Mouse (Mus musculus) left cerebral cortex, adult 9 months (tissue): ENCODE measurements around the gene Ldlrap1.

Experiments
- DNase-seq, 2 experiments: peaks; one replicate each; pipeline ENCODE4 v3.0.0; 2022; ENCODE audit warnings: low spot score in 2 of 2

The Ldlrap1 gene

DNA sequence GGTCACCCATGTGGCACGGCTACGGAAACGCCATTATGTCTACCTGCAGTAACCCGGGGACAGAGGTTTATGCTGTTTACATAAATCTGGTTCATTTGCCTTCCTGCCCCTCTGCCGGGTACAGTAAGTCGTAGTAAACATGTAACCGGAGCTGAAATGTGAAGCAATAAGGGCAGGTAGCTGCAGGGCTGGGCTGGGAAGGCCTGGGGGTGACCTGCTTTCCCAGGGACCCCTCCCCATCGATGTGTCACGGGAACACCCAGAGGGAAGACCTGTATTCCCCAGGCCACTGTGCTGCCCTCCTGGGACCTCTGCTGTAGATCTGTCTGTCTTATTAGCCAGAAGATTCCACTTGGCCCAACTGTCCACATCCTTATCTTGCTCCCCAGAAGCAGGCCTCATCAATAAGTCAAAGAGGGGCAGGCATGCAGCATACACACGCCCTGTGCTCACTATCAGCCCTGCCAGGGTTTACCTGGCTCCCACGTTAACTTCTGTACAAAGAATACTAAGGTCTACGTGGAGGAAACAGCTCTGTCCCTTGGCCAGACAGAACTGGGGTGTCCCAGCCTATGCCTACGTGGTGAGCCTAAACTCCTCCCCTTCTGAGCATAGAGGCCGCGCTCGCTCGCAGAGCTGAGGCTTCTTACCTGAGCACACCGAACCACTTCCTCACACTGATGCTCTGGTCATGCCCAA lies 16.0 kb downstream of the Ldlrap1 start:
- no peak for DNase-seq

- no peak for DNase-seq
Observed at GRCm38 (mm10) chr4:134750825-134751224, 17.0 kb downstream of the Ldlrap1 start.

DNA sequence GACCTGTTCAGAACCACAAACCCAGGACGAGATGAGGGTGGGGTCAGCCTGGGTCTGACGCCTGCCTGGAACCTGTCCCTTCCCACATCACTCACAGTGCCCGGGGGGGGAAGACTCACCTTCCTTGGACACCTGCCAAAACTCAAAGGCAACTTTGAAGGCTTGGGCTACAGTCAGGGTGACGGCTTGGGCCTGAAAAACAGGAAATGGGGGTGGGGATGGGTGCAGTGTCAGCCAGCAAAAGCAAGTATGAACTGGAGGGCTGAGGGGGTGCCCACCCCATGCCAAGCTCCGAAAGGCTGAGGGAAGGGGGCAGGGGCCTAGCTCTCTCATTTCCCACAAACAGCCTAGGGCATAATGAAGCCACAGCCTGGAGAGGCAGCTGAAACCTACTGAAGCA lies 17.6 kb downstream of the Ldlrap1 start:
- no peak for DNase-seq

DNA sequence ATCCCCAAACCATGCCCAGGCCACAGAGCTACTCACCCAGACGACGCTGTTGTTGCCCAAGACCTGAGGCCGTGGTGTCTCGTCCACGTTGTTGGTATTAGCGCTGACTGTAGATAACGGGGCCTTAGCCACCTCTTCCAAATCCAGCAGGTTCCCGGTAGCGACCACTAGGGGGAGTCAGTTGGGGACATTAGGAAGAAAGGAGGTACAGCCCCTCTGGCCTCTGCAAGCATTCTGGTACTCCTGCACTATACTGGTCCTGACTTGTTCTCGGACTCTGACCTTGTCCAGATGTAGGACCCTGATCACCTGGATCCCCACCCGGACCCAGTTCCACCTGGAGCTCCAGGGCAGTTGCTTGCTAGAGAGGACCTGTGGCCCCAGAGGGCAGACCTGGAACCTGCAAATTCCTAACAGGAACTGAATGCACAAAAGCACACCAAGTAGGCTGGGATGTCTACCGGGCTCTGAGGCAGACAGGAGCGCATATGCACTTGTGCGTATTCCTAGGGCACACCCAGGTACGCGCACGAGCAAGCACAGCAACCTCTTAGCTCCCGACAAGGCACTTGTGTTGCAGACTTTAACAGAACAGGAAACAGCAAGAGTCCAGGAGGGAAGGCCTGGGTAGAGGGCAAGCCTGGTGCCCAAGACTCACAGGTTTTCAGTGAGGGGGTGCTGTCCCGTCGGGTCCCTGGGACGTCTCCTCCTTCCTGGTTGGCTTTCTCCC lies 18.4 kb downstream of the Ldlrap1 start:
- no peak for DNase-seq

DNA sequence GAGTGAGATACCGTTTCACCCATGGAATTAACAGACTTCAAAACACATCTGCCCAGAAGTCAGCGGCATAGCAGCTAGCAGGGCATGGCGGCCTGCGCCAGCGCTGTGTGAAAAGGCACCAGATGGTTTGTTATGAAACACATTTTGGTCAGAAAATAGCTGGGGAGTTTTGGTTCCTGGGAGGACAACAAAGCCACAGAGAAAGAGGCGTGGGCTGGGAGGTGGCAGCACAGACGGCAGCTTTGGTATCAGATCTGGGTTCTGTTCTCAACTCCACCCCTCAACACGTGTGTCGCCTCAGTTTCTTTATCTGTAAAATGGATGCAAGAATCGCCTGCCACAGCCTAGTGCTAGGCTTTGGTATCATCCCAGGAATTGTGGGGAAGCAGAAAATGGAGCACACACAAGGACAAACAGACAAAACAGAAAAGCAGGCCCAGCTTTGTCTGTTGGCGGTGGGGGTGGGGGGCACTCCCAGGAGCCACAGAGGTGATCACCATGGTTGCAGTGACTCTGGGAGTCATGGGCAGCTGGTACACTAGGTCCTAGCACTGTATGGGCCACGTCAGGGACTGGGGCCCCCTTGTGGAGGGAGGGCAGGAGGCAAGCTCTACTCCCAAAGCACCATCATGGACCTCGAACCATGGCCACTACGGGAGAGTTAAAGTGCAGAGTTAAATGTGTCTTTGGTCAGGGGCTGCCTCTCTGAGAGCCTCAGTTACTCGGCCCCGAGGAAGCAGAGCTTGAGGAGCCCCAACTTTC lies 21.7 kb downstream of the Ldlrap1 start:
- DNase-seq, result peak; percentile 78 to 86

DNA sequence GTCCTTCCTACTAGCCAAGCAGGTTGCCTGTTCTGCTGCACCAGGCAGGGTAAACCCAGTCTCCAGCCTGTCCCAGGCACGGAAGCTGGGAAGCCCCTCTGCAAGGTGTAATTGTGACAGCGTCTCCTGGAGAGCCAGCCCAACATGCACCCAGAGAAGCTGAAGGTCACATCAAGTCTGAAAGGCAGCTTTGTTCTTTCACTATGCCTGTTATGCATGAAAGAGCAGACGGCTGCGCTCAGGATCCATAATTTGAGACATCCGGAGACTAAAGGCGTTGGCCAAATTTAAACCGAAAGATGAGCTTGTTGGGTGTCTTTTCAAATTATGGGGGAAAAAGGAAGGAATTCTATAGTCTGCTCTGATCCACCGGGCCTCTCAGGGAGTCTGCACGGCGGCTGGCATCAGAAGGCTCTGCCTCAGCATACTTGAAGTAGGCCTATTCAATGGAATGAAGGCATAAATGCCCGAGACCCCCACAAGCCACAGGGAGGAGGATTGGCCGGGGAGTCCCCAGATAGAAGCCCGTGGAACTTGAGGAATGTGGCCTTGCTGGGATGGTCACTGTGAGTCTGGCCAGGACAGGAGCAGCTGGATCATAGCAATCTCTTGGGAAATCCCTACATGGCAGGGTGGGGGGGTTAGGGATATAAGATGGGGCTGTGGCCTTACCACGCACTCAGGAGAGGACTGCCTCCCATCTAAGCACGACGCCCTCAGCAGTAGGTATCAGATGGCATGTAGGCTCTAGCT lies 23.8 kb downstream of the Ldlrap1 start:
- DNase-seq, result no peak

DNA sequence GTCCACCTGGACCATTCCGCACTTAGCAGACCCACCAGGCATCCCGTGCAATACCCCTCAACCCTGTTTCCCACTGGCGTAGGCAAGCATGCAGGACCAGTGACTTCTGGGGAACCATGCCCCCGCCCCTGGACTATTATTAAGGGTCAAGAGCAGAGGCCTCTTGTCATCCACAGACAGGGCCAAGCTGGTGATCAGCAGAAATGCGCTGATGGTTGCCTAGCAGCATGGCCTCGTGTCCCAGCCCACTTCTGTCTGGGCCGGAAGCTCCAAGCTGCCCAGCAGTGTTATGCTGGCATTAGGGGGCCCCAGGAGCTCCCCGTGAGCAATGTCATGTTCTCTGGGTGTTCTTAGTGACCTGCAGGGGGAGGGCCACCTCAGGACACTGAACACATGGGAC lies 25.9 kb downstream of the Ldlrap1 start:
- no peak for DNase-seq

DNA sequence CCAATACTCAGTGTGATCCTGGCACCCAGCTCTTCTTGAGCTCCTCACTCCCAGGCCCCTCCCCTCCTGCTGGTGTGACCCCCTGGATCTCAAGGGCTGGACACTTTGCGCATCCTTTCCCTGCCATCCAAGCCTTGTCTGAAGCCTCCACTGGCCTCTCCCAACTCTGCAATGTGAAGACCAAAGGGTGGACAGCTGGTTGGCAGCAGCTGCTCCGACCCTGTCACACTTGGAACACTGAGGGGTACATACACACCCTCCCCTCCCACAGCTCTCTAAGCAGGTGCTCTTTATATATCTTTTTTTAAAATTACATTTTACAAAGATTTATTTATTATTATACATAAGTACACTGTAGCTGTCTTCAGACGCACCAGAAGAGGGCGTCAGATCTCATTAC lies 27.6 kb downstream of the Ldlrap1 start:
- DNase-seq, result no peak

GRCm38 (mm10) chr4:134739530-134739929 lies 28.3 kb downstream of the Ldlrap1 start:
- DNase-seq, result no peak

- DNase-seq, result no peak
Observed at GRCm38 (mm10) chr4:134737365-134737910, 30.4 kb downstream of the Ldlrap1 start.

DNA sequence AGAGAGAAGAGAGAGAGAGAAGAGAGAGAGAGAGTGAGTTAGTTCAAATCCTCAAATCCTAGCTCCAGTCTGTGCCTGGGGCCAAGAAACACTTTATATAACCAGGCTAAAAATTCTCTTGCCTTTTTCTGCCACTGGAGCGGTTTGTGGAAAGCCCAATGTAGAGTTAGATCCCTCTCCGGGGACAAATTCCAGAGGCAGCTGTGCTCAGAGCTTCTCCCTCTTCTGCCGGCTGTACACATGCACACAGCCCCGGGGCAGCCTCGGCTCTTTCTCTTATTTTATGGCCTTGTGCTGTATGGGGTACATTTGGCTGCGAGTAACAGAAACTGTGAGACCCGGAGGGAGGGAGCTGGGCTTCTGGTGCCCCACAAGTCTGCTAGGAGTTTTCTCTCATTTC lies 31.7 kb downstream of the Ldlrap1 start:
- DNase-seq, result peak; percentile 37 to 59

DNA sequence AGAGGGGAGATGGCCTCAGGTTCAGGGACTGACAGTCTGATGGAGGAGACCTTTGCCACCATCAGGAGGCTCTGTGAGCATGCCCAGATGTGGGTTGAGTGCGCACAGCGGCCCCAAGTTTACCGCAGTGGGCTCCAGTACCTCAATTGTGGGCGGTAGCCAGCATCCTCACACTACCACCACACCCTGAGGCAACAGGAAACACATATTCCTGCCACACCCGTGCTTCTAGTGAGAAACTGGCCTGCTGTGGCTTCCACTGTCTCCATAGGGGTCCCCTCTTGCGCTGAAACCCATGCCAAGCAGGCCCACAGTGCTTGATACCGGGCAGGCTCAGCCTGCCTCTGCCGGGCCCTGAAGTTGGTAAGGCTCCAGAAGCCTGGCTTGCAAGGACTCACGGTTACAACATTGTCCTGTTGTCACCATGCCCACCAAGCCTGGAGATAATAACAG lies 33.2 kb downstream of the Ldlrap1 start:
- no peak for DNase-seq

DNA sequence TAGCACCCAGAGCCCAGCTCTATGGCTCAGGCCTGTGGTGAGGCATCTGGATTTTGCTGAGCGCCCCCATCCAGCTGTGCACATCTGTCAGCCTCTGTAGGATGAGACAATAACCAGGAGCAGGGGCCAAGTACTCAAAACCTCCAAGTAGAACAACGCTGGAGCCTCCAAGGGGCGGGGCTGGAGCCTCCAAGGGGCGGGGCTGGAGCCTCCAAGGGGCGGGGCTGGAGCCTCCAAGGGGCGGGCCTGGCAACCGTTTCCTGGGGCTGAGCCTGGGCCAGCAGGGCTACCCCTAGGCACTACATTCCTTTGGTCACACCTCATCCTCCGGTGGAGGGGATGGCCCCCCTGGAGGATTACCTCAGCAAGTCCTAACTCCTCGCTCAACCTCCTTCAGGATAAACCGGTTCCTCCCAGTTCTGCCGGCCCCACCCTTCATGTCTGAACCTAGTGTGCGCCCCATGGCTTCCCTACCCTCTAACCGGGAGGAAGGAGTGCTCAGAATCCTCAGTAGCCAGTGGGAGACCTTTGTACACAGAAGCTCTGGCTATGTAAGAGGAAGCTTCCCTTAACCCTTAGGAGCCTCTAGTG lies 33.7 kb downstream of the Ldlrap1 start:
- no peak for DNase-seq

DNA sequence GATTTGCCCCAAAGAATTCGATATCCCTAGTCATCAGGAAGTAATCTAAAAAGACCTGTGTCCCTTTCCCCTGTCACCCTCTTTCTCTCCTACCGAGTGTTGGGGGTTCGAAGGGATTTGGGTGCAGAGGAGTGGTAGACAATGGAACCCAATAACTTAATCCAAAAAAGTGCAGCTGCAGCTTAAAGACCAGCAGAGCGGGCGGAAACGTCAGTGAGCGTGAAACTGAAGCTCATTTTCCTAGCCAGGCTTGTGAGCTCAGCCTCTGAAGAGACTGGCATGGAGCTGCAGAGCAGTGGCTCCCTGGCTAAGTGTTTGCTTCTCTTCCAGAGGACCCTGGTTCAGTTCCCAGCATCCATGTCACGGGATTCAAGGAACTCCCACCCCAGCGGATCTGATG lies 34.5 kb downstream of the Ldlrap1 start:
- DNase-seq, result no peak

- no peak for DNase-seq
Observed at GRCm38 (mm10) chr4:134730106-134730505, 37.7 kb downstream of the Ldlrap1 start.

GRCm38 (mm10) chr4:134725735-134726345 lies 42.0 kb downstream of the Ldlrap1 start:
- no peak for DNase-seq

DNA sequence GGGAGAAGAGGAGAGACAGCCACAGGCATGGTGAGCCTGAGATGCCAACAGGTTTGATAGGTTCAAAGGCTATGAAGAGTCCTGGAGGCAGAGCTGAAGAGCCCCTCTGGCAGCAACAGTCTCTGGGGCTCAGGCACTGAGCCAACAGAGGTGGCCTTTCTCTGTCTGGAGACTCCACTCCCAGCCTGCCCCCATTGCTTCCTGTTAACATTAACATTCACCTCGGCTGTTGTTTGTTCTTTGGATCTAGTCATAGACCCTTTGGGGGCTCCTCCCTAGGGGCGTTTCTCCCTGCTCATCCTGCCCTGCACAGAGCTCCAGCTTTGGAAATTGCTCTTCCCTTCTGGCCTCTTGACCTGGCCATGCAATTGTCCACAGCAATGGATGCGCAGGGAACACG lies 42.9 kb downstream of the Ldlrap1 start:
- DNase-seq, result no peak

DNA sequence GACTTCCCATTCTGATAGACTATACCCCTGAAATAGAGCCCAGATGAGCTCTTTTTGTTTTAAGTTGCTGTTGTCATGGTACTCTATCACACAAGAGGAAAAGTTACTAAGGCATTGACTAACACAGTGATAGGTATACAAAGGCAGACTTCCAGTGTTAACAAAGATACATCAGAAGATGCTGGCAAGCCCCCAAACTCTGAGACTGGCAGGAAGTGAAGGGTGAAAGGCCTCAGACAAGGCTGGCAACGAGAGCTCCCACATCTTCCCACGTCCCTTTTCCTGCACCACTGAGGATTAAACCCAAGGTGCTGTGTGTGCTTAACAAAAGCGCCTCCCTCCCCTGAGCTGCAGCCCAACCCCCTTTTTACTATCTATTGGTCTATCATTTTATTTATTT lies 44.6 kb downstream of the Ldlrap1 start:
- DNase-seq, result no peak

- no peak for DNase-seq
Observed at GRCm38 (mm10) chr4:134721076-134721475, 46.7 kb downstream of the Ldlrap1 start.

GRCm38 (mm10) chr4:134720371-134720770 lies 47.5 kb downstream of the Ldlrap1 start:
- no peak for DNase-seq

DNA sequence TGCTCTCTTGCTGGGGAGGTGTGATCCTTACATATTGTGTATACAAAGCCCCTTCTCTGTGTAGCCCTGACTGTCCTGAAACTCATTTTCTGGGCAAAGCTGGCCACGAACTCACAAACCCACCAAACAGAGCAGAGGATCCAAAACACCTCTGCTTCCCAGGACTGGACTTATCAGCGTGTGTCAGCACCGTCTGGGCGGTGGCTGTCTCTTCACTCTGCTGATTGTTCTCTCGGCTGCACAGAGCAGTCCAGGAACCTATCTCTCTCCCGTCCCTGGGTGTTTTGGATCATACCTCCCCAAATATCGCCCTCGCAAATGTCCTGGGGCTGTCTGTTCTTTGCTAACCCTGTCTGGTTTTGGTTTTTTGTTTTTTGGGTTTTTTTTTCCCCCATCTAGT lies 48.3 kb downstream of the Ldlrap1 start:
- no peak for DNase-seq
